Mouse (Mus musculus) testis, adult 2 months (tissue): Measurements from ENCODE around the gene C1qtnf6.

Source experiments
- CTCF ChIP-seq: fragments of 200-500 bp; IDR thresholded peaks from 2 replicates; pipeline ENCODE4 v1.5.1; 2012; ENCODE audit warnings: low read depth, mild to moderate bottlenecking, inconsistent platforms, low read length, moderate library complexity; ENCODE audit not compliant: control insufficient read depth, insufficient read depth, insufficient replicate concordance
- POLR2A ChIP-seq: fragments of 200-500 bp; IDR thresholded peaks from 2 replicates; pipeline ENCODE4 v1.6.1; 2012; ENCODE audit warnings: low read depth, mild to moderate bottlenecking, inconsistent platforms, low read length, moderate library complexity; ENCODE audit not compliant: control insufficient read depth

DNA sequence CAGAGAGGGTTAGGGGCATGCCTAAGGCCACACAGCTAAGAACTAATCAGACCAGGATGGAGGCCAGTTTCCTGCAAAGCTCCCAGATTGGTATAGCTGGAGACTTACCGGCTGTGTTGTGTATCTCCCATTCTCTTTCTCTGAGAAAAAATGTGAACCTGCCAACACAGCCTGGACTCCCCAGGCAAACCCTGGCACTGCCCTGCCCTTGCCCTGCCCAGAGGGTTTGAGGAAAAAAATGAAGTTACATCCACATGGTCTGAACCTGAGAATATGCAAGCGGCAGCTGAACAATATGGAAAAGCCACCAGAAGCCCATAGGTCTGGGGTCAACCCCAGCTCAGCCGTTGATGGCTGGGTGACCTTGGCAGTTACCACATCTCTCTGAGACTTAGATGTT is 42.0 kb downstream of the C1qtnf6 start:
- TF ChIP-seq POLR2A (no peak), CTCF (no peak)
